18 mouse cellular contexts compared by ENCODE assay signal in genomic region chr13:29635581-29635980, GRCm38 (mm10).
"Had no signal": no experiment of that assay in that cellular context is flagged by ENCODE, and none has a peak within 500 bp of the region (broad histone marks: within the 10 kb centered on the region; RNA-seq: fewer than 3 reads in every experiment).

No protein-coding gene starts in this region.

- H3K27me3 ChIP-seq: limb, embryonic 12.5 days; limb, embryonic 15.5 days; liver, embryonic 12.5 days; liver, embryonic 15.5 days; midbrain, embryonic 12.5 days; midbrain, embryonic 15.5 days; neural tube, embryonic 13.5 days; stomach, embryonic 15.5 days had no signal

- ATAC-seq: liver, embryonic 12.5 days; midbrain, embryonic 15.5 days had no signal

- H3K4me1 ChIP-seq: liver, embryonic 15.5 days; midbrain, embryonic 12.5 days; midbrain, embryonic 15.5 days; neural tube, embryonic 13.5 days; stomach, embryonic 15.5 days had no signal

- H3K9me3 ChIP-seq: limb, embryonic 12.5 days; limb, embryonic 15.5 days; liver, embryonic 12.5 days; liver, embryonic 15.5 days; midbrain, embryonic 12.5 days; midbrain, embryonic 15.5 days; neural tube, embryonic 13.5 days; stomach, embryonic 15.5 days had no signal

- H3K4me2 ChIP-seq: limb, embryonic 12.5 days; limb, embryonic 15.5 days; liver, embryonic 12.5 days; liver, embryonic 15.5 days; midbrain, embryonic 12.5 days; midbrain, embryonic 15.5 days; neural tube, embryonic 13.5 days; stomach, embryonic 15.5 days had no signal

- DNase-seq: kidney, adult 2 months; kidney, postnatal 4 days; left cerebral cortex, postnatal 4 days; lung, adult 2 months; retina, postnatal 1 day; right cerebral cortex, postnatal 25 days; spleen, adult 18-20 months; thymus, postnatal 36 days had no signal

- H3K4me3 ChIP-seq: limb, embryonic 12.5 days; limb, embryonic 15.5 days; liver, embryonic 12.5 days; liver, embryonic 15.5 days; midbrain, embryonic 12.5 days; midbrain, embryonic 15.5 days; myocyte; neural tube, embryonic 13.5 days; stomach, embryonic 15.5 days had no signal

- H3K27ac ChIP-seq: kidney, postnatal 0 days; limb, embryonic 12.5 days; limb, embryonic 15.5 days; liver, embryonic 12.5 days; liver, embryonic 15.5 days; midbrain, embryonic 12.5 days; midbrain, embryonic 15.5 days; neural tube, embryonic 13.5 days; stomach, embryonic 15.5 days had no signal

- H3K9ac ChIP-seq: limb, embryonic 12.5 days; limb, embryonic 15.5 days; liver, embryonic 12.5 days; liver, embryonic 15.5 days; midbrain, embryonic 12.5 days; midbrain, embryonic 15.5 days; neural tube, embryonic 13.5 days; stomach, embryonic 15.5 days had no signal

- H3K36me3 ChIP-seq: limb, embryonic 12.5 days; limb, embryonic 15.5 days; liver, embryonic 12.5 days; liver, embryonic 15.5 days; midbrain, embryonic 12.5 days; midbrain, embryonic 15.5 days; neural tube, embryonic 13.5 days; stomach, embryonic 15.5 days had no signal
